Mouse (Mus musculus) cerebellum, adult 2 months (tissue): ENCODE data around the gene F5.

Source experiments
- CTCF ChIP-seq: fragments of 200-500 bp; IDR thresholded peaks from 2 replicates; pipeline ENCODE4 v1.5.1; 2011; ENCODE audit warnings: low read depth, mild to moderate bottlenecking, control low read depth, low read length, moderate library complexity, borderline replicate concordance; ENCODE audit not compliant: insufficient read depth
- POLR2A ChIP-seq: fragments of 200-500 bp; IDR thresholded peaks from 2 replicates; pipeline ENCODE4 v1.6.1; 2011; ENCODE audit warnings: low read length, control low read depth, borderline replicate concordance; ENCODE audit not compliant: insufficient read depth

- TF ChIP-seq CTCF: no peak
- no peak for TF ChIP-seq POLR2A
These were observed 68.6 kb downstream of the F5 start for GRCm38 (mm10) chr1:164220261-164220660.
